Mouse (Mus musculus) heart, postnatal 14 days (tissue): ENCODE measurements around the gene Atp10b. TPM values are rescaled to one million over a fixed set of nuclear protein-coding genes. Genes with fewer than 3 reads are reported as not detected.
A peak's percentile ranks its signal among the peaks of the same experiment; 100 is the strongest.

Source experiments
- DNase-seq, 2 experiments: peaks; one replicate each; pipeline ENCODE4 v3.0.0; 2021 to 2022
- intact Hi-C: fragments of 180-260 bp; cut with DNase I; formaldehyde crosslinking; loops from one replicate; pipeline ENCODE4 v1.15.1; 2025
- total RNA-seq, 2 experiments: library from RNA; stranded (reverse); gene quantifications; 2 replicates each; pipeline ENCODE4 v1.2.3; 2021

The Atp10b gene
- total RNA-seq, 2 experiments from 2014 or later = 0.05 TPM; not detected in 1

DNA sequence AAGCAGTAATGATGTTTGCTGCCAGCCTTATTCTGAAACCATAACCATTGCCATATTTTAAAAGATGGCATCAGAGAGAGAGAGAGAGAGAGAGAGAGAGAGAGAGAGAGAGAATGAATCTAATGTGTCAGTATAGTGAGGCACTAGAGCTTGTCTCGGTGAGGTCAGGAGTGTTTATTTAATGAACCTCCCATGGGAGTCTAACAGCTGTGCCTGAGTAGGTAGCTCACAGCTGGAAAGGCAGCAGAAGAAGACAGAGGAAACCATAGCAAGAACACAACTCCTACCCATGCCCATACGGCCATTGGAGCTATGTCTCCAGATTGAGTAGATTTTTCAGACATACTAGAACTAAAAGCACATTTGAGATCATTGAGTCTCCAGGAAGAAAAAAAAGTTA is 49.1 kb downstream of the Atp10b start:
- intact Hi-C loops = no loop called here
- DNase-seq = no peak

DNA sequence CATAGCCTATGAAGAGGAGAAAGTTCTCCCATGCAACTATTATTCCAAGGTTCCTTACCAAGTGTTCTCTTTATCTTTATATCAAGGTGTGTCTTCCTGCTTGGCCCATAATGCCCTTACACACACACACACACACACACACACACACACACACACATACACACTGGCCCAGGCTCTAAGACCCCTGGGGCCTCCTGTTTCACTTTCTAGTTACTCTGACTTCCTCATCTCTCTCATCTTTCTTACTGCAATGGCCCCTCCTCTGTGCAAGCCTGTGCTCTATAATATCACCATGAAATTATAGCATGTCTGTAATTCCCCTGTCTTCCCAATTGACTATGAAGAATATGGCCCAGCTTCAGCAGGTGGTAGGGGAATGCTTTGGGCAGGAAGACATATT is 49.7 kb downstream of the Atp10b start:
- intact Hi-C loops = no loop called here
- DNase-seq = no peak

DNA sequence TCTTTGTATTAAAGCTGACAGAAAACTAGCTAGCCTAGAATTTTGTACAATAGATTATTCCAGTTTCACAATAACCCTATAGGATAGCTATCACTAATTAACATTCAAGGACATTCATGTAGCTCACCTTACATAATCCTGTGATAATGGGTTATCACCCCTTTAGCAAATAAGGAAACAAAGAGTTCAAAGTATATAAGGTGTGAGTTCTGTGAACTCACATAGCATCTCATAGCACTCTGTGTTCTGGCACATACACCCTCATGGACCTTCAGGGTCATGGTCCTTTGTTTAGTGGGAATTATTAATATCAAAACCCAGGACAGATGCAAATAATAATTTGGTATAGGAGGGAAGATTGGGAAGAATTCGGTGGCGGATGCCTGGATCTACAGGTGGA is 50.4 kb downstream of the Atp10b start:
- intact Hi-C loops = no loop called here

DNA sequence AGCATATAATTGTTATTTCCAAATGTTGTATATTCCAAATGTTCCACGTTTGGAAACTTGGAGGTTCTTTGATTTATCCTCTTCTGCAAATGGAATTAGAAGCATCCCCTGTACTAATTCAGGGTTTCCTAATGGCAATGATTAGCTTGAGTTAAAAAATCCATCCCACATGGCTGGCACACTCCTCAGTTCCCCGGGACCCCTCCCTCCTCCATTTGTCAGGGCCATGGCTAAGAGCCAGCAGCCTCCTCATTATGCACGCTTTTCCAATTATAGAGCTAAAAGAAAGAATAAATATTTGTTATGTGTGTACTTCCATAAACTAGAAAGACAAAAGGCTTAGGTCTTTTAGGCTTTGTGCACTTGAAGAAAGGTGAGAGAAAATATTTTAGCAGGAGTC is 53.9 kb downstream of the Atp10b start:
- intact Hi-C loops = no loop called here
- DNase-seq = no peak

More for the DNA sequence above, 50.4 kb downstream of the Atp10b start:
- DNase-seq = no peak

DNA sequence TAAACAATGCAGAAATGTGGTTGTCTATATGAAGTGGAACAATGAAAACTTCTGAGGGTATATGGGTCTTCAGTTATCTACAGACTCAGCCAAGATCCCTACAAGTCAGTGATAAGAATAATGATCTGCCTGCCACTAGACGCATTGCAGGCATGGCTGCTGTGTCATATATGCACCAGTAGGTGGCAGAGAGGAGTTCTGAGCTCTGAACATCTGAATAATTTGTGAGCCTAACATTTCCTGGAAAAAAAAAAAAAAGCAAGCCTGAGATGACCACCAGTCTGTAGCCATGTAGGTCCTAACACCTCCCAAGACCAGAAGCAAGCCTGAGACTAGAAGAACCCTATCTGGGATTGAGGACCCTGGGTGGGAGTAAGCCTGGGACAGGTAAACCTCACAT is 63.5 kb downstream of the Atp10b start:
- no peak for DNase-seq

DNA sequence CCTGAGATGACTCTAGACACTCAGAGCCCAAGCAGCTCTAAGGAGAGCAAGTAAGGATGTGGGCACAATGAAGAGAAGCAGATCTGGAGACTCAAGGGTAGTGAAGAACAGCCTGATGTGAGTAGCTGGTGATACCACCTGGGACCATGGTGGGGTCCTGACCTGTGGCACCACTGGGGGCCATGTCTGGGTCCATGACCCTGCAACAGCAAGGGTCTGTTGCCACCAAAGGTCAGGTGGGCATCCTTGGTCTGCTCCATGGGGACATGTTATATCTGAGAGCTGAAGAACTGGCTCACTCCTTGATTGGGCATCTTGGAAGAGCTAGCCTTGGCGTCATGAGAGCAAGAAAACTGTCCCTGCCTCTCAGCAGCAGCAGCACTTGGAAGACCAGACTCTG is 64.1 kb downstream of the Atp10b start:
- no peak for DNase-seq
- intact Hi-C loops = loop anchor here (5.0 kb wide), 2 partner anchors 49 to 134 kb away; no protein-coding TSS in a partner anchor

More for the DNA sequence above, 63.5 kb downstream of the Atp10b start:
- intact Hi-C loops = loop anchor here (5.0 kb wide), 2 partner anchors 49 to 134 kb away; no protein-coding TSS in a partner anchor

DNA sequence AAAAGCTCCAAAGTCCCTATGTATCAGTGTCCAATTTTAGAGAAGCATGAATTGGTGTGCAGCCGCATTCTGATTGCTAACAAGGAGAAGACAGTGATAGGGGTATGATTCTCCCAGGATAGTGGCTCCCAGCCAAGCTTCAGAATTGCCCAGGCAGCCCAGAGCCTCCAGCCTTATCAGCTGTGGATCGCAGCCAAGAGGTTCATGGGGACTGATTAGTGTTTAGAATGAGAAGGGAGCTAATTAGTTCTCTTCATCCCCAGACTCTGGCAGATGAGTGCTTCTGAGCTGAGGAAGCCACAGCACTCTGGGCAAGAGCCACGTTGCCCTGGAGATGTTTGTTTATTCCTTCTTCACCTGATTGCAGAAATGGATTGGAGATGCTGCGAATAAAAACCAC is 67.3 kb downstream of the Atp10b start:
- peak; percentile 4 to 5 for DNase-seq
- intact Hi-C loops = no loop called here

DNA sequence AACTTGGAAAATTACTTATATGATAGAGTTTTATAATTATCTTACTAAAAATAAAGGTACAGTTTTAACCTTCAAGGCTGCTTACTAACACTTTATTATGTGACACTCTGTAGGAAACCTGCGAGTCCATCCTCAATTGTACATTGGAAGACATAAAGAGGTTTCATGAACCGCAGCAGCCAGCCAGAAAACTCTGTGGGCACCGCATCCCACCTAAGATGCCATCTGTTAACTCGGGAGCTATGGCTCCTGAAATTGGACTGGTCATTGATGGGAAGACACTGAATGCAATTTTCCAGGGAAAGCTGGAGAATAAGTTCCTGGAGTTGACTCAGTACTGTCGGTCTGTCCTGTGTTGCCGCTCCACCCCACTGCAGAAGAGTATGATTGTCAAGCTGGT is 80.6 kb downstream of the Atp10b start:
- intact Hi-C loops = no loop called here
- no peak for DNase-seq

DNA sequence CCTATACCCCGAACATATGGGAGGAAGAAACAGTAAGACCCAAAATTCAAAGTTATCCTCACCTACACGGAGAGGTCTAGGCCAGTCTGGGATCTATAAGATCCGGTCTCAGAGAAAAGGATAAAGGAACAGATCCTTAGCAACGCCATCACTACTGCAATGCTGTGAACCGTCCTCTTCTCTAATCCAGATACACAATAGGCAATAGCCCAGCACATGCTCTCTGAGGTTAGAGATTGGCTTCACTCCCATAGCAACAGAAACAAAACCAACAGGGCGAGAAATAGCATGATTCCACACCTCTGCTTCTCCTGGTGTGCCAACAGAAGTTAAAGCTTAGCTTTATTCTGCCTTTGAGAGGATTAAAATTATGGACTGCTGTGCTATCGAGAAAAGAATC is 82.4 kb downstream of the Atp10b start:
- intact Hi-C loops = no loop called here
- no peak for DNase-seq

DNA sequence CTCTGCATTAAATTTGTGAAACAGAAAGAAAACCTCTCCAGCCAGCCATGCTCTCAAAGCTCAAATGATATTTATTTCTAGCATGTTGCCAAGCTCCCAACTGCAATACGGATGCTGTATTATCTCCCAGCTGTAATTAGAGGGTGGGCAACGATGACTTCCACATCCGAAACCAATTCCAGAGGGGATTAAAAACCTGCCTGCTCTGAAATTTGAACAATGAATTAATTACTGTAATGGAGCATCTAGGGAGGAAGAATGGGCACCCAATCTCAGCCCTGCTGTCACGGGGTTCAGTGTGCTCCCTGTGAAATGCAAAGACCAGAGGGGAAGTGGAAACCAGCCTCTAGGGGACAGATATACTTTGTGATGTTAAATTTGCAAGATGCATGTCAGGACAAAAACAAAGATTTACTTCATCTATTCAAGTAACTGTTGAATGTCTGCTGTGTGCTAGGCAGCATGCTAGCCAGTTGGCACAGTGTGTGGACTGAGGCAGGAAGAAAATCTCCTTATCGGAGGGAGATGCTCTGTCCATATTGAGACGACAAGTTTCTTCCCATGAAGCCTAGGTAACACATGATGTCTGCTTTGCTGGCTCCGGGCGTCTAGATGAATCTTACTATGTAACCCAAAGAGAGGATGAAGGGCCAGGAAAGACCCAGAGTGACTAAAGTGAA is 86.8 kb downstream of the Atp10b start:
- intact Hi-C loops = no loop called here
- DNase-seq = no peak

DNA sequence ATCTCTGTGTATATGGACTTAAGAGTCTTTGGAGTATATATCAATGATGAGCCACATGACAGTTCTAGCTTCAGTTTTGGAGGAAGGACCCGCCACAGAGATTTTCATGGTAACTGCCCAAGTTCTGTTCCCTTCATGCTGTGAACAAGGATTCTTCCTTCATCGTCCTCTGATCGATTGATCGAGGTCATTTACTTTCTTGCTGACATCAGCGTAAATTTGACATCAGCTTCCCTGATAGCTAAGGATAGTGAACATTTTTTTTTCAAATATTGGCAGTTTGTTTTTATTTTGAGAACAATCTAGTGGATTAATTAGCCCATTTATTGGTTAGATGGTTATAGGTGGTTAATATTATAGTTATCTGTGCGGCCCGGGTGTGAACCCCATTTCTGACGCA is 90.1 kb downstream of the Atp10b start:
- no peak for DNase-seq
- intact Hi-C loops = no loop called here

DNA sequence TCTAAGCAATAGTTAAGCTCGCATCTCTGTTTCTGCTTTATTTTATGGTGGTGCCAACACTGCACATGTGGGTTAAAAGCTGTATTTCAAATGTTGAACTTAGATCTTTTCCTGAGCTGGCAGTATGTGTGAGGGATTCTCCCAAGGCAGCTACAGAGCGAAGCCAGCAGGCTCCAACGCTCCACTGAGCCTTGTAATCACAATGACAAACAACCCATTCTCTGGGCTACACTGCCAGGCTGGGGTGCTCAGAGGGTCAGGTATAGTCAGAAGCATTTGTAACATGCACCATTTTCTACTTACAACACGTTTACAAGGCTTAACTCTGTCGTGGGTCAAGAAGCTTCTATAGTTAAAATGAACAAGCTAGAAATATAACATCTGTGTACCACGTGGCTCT is 103.4 kb downstream of the Atp10b start:
- intact Hi-C loops = no loop called here
- DNase-seq = no peak

DNA sequence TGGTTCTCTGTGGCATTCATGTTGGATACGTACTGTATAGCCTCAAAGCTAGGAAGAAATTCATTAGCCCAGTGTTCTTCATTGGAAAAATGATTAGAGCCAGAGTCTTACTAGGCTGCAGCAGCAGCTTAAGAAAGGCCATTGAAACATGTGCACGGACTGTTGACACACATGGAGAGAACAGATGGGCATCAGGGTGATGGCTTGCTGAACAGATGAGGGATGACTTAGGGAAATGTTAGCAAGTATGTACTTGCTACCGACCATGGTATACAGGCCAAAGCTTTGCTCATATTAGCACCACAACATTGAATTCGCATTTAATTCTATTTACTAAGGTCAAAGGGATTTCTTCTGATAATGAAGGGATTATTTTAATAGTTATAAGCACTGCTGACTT is 105.6 kb downstream of the Atp10b start:
- intact Hi-C loops = no loop called here

DNA sequence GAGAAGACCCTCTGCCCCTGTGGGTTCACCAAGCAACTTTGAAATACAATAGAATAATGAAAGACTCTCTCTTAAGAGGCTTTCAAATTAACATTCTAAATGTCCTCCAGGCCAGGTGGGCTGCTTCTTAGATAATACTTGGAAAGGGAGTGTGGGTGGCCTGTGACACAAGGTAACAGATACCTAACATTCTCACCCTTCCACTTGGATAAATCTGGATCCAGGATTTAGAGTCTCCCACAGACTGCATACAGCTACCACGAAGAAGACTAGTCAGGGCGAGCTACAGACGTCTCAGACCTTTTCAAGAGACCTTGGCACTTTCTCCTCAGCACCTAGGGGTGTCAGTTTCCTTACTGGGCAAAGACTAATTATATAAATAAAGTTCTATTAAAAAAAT is 107.6 kb downstream of the Atp10b start:
- intact Hi-C loops = no loop called here
- no peak for DNase-seq

More for the DNA sequence above, 105.6 kb downstream of the Atp10b start:
- DNase-seq = no peak

DNA sequence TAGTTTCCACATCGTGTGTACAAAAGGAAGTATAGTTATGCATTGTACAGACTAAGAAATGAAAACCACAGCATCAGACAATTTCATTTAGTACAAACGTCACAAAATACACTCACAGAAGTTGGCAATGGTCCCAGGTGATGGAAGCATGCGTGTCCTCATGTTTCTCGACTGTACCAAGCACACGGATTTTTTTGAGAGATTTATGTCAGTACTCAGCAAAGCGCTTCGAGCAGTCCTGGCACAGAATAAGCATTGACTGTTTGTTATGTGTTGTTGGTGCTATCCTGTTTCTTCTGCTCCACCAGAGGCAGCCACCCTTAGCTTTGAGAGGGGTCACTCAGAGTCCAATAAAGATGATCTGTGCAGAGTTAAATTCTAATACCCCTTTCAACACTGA is 108.1 kb downstream of the Atp10b start:
- intact Hi-C loops = no loop called here
- DNase-seq = no peak

DNA sequence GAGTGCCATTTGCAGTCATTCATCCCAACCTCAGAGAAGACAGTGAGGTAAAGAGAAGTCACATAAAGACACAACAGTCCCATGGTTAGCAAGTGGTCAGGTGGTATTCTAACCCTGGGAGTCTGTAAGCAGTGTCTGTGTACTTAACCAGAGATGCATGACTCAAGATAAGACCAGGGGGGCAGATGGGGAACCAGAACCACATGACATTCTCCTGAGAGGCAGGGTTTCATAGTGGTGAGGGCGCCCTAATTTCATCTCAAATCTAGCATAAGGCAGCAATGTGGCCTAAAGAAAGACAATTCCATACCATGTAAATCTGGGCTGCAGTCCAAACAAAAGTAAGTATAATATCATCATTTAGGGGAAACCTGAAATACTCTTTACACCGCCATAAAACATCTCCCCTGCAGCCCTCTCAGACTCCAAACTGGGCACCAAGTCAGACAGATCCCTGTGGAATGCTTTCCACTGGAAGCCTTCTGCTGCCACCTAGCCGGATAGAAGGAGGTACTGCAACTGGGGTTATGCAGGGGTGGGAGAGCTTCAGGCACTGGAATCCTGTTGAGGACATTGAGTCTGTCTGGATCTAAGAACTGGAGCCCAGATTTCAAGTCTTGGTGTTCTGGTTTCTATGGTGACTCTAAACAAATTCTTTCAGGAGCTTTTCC is 114.0 kb downstream of the Atp10b start:
- peak; percentile 50 to 75 for DNase-seq
- intact Hi-C loops = loop anchor here (1.0 to 5.0 kb wide), 2 partner anchors 51 to 264 kb away; no protein-coding TSS in a partner anchor

DNA sequence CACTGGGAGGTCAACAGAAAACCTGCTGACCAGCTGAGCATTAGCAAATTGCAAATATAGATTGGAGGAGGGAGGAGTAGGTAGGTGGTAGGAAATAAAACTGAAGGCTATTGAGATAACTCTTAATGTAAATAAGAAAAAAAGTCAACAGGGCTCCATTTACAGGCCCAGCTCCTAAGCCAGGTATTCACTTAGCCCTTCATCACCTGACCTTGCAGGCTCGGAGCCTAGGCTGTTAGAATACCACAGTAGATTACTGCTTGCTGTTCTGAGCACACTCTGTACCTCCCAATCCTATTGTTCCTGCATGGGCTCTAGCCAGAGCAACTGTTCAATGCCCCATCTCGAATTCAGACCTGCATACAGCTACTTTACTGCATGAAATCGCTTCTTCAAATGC is 117.8 kb downstream of the Atp10b start:
- intact Hi-C loops = no loop called here
- DNase-seq = no peak

DNA sequence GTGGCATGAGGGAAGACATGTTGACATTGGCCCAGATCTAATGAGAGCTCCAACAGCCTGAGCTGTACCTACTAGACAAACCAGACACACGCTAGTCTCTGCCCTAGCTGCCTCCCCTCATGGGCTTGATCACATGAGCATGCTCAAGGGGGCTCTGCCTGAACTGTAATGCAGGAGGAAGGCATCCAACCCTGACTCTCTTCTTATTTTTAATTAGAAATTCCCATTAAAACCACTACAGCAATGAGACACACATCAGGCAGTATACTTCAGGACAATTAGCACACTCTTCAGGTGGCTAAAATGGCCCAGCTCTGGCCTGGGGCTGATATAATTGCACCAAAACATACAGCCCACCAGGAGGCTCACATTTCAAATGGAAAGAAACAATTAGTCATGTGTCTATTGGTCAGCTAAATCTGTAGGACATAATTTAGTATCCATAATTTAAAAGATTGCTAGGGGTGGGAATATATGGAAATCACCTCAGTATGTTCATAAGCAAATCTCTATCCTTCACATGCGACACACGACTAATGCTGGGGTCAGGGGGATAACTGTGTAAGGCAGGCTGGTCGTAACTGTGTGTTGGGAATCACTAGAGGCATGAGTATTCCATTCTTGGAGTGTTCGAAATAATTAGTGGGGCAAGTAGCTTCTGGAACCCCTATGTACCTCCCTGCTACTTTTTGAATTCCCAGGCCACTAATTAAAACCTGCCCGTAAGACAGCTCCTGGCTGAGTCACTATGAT is 120.0 kb downstream of the Atp10b start:
- no peak for DNase-seq
- intact Hi-C loops = no loop called here

DNA sequence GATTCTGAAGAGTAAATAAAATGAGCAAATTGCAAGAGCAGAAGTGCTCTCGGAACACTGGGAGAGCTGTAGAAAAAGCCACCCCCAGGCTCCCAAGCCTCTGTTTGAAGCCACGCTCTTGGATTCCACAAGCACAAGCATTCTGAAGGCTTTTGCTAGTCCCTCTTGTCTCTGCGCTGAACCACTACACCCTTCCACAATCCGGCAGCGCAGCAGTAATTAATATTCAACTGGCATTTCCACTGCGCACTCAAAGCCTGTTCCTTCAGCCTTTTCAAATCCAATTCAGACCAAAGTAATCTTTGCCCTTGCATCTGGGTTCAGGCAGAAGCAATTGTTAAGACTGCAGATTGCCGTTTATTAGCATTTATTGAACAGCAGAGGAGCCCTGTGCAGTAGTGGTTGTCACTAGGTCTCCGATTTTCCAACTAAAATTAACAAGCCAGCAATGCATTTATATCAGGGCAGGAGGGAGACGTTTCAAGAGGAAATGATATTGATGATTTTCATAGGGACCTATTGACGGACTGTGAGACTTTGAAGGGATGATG is 120.7 kb downstream of the Atp10b start:
- no peak for DNase-seq
- intact Hi-C loops = no loop called here

DNA sequence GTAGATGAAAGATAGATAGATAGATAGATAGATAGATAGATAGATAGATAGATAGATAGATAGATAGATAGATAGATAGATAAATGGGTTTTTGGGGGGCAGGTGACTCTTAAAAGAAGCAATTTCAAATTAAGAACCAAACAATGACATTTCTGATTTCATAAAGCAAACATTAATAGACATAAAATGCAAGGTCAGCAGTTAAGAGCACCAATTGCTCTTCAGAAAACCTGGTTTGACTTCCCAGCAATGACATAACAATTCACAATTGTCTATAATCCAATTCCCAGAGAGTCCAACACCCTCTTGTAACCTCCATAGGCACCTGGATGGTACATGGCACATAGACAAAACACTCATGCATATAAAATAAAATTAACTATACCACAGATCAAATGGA is 124.2 kb downstream of the Atp10b start:
- intact Hi-C loops = no loop called here
- no peak for DNase-seq

DNA sequence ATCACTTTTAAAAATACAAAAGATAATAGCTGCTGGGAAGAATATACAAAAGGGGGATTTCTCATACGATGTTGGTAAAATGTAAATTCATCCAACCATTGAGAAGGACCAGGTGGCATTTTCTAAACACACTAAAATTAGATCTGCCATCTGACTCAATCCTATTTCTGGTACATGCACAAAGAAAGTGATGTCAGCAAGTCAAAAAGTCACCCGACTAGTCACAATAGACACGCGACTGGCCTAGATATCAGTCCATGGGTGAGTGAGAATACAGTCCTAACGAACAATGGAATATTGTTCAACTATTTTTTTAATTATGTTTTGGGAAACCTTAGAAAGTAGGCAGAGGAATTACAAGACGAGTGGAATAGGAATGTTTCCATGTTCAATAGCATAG is 147.9 kb downstream of the Atp10b start:
- intact Hi-C loops = no loop called here
- no peak for DNase-seq
